Mouse (Mus musculus): ENCODE data around the gene Ebf1.
A peak's percentile ranks its signal among the peaks of the same experiment; 100 is the strongest.

Ebf1 gene

GRCm38 (mm10) chr11:44833351-44833996 lies 216.4 kb downstream of the Ebf1 start:
- peak; percentile 65 for DNase-seq (ENCODE audit: low read depth, low spot score)

- no peak for DNase-seq (ENCODE audit: low read depth, low spot score)
Observed at GRCm38 (mm10) chr11:44835166-44835565, 218.0 kb downstream of the Ebf1 start.

GRCm38 (mm10) chr11:44837592-44837991 lies 220.5 kb downstream of the Ebf1 start:
- DNase-seq (ENCODE audit: low read depth, low spot score), result no peak

DNA sequence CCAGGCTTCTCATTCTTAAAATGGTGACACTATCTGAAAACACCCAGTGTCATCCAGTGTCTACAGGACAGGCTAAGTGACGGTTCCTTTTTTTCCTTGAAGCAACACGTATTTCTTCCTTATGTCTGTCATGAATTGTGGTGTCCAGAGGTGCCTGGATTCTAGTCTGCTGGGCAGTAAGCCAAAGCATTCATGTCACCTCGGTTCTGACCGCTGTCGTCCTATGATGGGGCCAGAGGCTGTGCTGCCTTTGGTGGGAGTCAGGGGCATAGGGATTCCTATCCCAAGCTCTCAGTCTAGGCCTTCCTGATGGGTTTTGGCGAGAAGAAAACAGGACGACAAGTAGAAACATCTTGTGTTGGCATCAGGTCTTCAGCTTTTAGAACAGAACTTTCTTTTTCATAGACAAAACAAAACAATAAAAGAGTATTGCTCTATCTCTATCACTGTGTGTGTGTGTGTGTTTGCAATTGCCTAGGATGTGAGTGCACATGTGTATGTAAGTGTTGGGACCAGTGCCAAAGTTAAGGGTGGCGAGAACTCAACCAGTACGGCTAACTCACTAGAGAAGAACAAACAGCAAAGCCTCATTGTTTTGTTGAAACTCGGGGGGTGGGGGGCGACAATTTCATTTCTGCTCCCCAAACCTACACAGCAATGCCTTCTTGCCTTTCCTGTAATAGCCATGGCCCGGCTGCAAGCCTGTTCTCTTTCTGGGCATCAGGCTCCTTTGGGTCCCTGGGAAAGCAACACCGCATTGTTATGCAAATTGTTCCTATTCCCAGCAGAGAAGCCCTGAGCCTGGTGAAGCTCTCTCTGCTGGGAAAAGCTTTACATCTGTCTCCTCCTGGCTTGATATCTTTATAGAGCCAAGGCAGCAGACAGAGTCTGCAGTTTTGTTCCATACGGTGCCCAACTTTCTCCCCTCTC lies 224.3 kb downstream of the Ebf1 start:
- no peak for DNase-seq (ENCODE audit: low read depth, low spot score)

GRCm38 (mm10) chr11:44851874-44852273 lies 234.8 kb downstream of the Ebf1 start:
- no peak for DNase-seq (ENCODE audit: low read depth, low spot score)

DNA sequence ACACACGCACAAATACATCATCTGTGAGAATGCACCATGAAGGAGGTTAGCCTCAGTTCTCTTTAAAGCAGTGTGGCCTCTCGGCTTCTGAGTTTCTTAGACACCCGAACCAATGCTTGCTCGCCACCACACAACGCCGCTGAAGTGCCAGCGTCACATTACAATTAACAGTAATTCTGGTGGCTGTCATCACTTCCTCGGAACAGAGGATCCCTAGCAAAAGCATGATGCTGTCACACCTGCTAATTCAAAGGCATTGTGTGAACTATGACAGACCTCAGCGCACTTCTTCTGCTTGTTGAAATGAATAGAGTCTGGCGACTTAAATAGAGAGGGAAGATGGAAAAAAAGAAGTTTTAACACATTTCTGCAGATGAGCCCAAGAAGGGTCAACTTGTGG lies 235.8 kb downstream of the Ebf1 start:
- DNase-seq (ENCODE audit: low read depth, low spot score), result no peak

DNA sequence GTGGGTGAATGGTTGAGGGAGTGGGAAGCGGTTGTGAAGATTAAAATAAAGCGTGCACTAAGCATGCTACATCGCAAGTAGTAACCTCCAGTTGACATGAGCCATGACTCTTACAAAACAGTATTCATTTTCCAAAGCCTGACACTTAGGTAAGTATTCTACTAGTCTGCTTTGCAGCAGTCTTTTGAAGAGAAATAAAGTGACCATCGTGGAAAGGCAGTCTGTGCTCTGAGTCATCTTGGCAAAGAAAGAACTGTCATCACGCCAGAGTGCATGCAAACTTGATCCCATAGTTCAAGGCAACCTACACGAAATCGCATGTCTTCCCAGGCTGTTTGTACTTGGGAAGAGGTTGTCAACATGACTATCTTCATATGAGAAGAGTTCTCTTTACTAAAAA lies 237.4 kb downstream of the Ebf1 start:
- no peak for DNase-seq (ENCODE audit: low read depth, low spot score)

- peak; percentile 67 for DNase-seq (ENCODE audit: low read depth, low spot score)
Observed at GRCm38 (mm10) chr11:44861108-44861507, 244.0 kb downstream of the Ebf1 start.

DNA sequence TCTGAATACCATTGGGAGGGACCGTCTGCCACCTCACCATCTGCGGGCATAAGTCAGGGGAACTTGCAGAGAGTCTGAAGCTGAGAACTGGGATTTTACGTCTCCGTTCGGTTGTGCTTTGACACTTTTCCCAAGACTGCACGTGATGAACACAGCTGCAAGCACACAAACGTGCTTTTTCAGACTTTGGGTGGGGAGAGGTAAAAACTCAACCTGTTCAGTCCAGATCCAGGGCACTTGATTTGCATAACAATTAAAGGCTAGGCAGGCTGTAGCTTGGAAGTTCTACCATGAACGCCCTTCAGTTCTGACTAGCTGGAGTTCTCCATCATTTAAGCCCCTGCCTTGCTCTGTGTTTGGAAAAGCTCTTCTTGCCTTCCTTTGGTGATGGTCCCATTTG lies 246.8 kb downstream of the Ebf1 start:
- no peak for DNase-seq (ENCODE audit: low read depth, low spot score)

DNA sequence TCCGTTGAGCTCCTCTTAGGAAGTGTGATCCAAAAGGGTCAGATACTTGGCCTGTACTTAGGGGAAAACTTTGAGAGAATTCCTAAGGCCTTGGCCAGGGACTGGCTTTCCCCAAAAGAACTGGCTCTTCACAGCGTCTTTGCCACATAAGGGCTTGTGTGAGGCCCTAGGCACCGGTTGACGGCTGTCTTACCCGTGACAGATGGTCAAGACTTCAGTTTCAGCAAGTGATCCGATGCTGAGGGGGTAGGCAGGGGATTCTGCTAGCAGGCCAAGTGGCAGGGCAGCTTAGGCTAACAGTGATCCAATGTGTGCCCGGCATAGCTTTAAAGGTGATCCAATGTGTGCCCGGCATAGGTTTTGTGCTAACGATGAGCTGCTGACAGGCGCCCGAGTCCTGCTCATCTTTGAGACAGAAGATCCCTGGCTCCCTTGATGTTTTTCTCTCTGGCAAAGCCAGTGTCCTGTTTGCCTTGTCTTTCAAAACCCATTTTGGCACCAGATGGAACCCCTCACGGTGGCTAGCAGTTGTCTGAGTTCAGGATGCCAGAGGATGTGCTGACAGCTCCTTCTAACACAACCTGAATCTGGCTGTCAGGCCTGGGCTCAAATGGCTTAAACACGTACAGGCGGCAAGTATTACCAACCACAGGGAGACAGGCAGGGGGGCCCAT lies 249.5 kb downstream of the Ebf1 start:
- DNase-seq (ENCODE audit: low read depth, low spot score), result no peak

DNA sequence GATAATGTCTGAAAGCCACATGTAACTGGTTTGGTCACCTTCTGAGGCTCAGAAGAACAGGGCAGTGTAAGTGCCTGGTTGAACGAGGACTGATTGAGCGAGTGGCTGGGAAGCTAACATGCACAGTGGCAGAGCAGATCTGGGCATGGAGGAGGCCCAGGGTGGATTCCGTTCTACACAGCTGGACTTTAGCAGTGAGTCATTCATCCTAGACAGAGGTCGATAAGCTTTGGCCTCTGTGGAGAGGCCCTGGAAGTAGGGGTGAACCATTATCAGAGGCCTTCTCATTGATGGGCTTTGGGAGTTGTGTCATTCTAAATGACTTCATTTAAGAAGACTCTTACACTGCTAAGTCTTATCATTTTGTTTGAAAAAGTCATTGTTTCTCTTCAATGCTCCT lies 250.3 kb downstream of the Ebf1 start:
- no peak for DNase-seq (ENCODE audit: low read depth, low spot score)

- no peak for DNase-seq (ENCODE audit: low read depth, low spot score)
Observed at GRCm38 (mm10) chr11:44873876-44874275, 256.8 kb downstream of the Ebf1 start.

DNA sequence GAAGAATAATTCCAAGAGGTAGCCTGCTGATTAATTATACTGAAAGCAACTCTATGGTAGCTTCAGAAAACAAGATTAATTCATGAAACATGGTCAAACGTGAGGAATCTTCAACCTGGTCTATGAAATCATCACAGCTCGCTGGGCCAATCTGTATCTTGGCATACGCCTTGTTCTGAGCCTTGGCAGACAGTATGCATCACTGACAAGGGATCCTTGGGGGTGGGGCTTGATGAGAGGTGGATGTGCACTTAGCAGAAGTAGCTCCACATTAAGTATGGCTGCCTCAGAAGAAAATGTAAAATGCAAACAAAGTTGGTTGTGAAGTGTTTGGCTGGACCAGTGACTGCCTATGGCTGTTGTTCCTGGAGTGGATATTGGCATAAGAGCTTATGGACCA lies 258.1 kb downstream of the Ebf1 start:
- DNase-seq (ENCODE audit: low read depth, low spot score), result no peak

DNA sequence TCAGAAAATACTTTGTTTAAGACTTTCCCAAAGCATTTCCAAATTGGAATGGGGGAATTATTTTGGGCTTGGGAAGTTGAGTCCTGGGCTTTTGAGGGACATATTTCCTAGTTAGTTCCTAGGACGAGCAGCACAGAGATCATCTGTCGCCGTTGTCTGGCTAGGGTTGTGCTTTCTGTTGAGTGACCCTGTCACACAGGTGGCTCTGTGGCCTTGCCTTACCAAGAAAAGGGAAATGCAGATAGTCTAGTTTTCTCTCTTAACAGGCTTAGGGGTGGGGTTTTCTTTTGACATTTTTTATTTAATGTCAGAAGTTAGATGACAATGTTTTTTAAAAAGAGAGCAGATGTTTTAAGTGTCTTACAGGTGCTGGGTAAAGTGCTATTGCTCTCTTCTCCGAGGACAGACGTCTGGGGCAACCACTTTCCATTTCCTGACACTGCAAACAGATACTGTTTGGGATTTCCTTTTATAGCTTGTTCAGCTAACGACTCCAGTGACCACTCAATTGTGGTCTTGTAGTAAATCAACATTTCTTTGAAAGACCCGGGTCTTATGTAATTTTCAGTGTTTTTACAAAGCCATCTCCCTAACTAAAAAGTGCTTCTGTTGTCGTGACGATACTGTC lies 264.1 kb downstream of the Ebf1 start:
- peak; percentile 73 for DNase-seq (ENCODE audit: low read depth, low spot score)

DNA sequence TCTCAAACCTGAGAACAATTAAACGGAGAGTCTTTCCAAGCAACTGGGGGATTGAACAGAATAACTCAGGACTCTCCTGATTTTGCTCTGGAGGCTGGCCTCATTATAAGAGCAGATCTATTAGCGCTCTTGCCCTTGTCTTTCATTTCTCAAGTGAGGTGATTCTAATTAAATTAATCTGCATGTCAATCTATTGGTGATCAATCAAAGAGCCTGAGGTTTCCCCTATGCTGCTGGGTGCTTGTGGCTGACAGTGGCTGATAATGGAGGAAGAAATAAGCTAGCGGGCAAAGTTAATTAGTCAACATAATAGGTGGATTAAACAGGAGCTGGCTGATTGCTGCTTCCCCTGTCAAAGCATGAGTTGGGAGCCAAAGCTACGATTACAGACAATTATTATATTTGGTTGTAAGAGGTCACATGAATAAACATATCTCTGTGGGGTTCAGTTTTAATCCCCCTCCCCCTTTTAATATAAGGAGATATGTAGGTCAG lies 265.4 kb downstream of the Ebf1 start:
- no peak for DNase-seq (ENCODE audit: low read depth, low spot score)

GRCm38 (mm10) chr11:44884337-44884736 lies 267.2 kb downstream of the Ebf1 start:
- no peak for DNase-seq (ENCODE audit: low read depth, low spot score)

GRCm38 (mm10) chr11:44886897-44887296 lies 269.8 kb downstream of the Ebf1 start:
- DNase-seq (ENCODE audit: low read depth, low spot score), result no peak

- DNase-seq (ENCODE audit: low read depth, low spot score), result no peak
Observed at GRCm38 (mm10) chr11:44887691-44888090, 270.6 kb downstream of the Ebf1 start.

DNA sequence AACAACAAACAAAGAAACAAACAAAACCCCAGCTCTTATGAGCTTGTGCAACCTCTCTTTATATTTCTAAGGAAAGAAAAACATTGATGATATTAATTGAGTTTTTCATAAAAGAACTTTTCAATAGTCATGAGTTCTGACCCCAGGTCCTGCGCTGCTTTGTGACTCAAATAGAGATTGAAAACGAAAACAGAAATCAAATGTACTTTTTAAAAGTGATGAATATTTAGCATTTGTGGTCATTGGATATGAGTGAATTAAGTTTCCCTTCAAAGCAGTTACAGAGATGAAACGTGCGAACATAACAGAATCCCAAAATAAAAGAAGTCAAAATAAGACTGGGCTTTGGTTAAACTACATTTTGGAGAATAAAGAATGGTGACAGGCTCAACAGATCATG lies 271.3 kb downstream of the Ebf1 start:
- no peak for DNase-seq (ENCODE audit: low read depth, low spot score)

- DNase-seq (ENCODE audit: low read depth, low spot score), result no peak
Observed at GRCm38 (mm10) chr11:44892814-44893521, 275.9 kb downstream of the Ebf1 start.

- DNase-seq (ENCODE audit: low read depth, low spot score), result no peak
Observed at GRCm38 (mm10) chr11:44893986-44894385, 276.9 kb downstream of the Ebf1 start.

Measured in A20 (cell line).